Mouse (Mus musculus): ENCODE measurements around the gene Synm.

Synm gene

GRCm38 (mm10) chr7:67700846-67701245, 58.7 kb downstream of the Synm start:
- DNase-seq (ENCODE audit: low read depth in 2 of 2, low spot score in 2 of 2), result peak in 1 of 2 experiments; percentile 18

GRCm38 (mm10) chr7:67699301-67699700, 60.2 kb downstream of the Synm start:
- DNase-seq (ENCODE audit: low read depth in 2 of 2, low spot score in 2 of 2), result no peak

GRCm38 (mm10) chr7:67697892-67698630, 61.5 kb downstream of the Synm start:
- no peak for DNase-seq (ENCODE audit: low read depth in 2 of 2, low spot score in 2 of 2)

DNA sequence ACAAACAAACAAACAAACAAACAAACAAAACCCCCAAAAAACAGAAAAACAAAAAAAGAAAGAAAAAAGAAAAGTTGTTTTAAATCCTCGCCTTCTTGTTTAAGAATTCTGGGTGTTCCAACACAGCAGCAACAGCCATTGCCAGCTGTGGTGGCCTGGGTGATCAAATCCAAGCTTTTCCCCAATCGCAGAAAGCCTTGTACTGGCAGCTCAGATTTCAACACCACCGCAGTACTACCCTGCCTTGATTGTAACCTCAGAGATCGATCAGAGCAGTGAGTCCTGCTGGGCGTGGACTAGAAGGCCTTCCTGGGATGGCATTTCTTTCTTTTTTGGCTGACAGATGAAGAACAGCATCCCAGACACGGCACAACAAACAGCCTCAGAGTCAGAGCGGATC, 63.6 kb downstream of the Synm start:
- no peak for DNase-seq (ENCODE audit: low read depth in 2 of 2, low spot score in 2 of 2)

- DNase-seq (ENCODE audit: low read depth in 2 of 2, low spot score in 2 of 2), result no peak
Measured at GRCm38 (mm10) chr7:67692791-67693538, 66.6 kb downstream of the Synm start.

GRCm38 (mm10) chr7:67692141-67692540, 67.4 kb downstream of the Synm start:
- DNase-seq (ENCODE audit: low read depth in 2 of 2, low spot score in 2 of 2), result no peak

- DNase-seq (ENCODE audit: low read depth in 2 of 2, low spot score in 2 of 2), result no peak
Measured at GRCm38 (mm10) chr7:67691036-67691435, 68.5 kb downstream of the Synm start.

- DNase-seq (ENCODE audit: low read depth in 2 of 2, low spot score in 2 of 2), result no peak
Measured at GRCm38 (mm10) chr7:67689793-67690192, 69.7 kb downstream of the Synm start.

- DNase-seq (ENCODE audit: low read depth in 2 of 2, low spot score in 2 of 2), result no peak
Measured at GRCm38 (mm10) chr7:67688281-67688680, 71.3 kb downstream of the Synm start.

DNA sequence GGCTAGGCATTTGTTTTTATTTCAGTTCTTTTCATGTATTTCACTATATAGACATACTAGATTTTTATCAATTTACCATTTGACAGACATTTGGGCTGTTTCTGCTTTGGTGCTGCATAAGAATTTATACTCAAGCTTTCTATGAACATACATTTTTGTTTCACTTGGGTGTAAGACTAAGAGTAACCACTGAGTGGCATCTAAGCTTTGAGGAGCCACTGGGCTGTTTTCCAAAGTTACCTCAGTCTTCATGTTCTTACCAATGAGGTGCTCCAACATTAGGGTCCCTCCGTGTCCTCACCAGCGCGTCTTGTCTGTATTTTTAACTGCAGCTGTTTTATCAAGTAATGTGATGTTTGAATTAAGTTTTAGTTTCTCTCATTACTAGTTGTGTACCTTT, 73.0 kb downstream of the Synm start:
- no peak for DNase-seq (ENCODE audit: low read depth in 2 of 2, low spot score in 2 of 2)

- DNase-seq (ENCODE audit: low read depth in 2 of 2, low spot score in 2 of 2), result no peak
Measured at GRCm38 (mm10) chr7:67683006-67683405, 76.5 kb downstream of the Synm start.

- DNase-seq (ENCODE audit: low read depth in 2 of 2, low spot score in 2 of 2), result no peak
Measured at GRCm38 (mm10) chr7:67681078-67681477, 78.5 kb downstream of the Synm start.
